Mouse (Mus musculus): ENCODE measurements around the gene Ppfibp2. TPM values are rescaled to one million over a fixed set of nuclear protein-coding genes. Genes with fewer than 3 reads are reported as not detected.

Ppfibp2 gene
- polyA plus RNA-seq, 1 experiment from 2014 or later: 17.5 TPM

DNA sequence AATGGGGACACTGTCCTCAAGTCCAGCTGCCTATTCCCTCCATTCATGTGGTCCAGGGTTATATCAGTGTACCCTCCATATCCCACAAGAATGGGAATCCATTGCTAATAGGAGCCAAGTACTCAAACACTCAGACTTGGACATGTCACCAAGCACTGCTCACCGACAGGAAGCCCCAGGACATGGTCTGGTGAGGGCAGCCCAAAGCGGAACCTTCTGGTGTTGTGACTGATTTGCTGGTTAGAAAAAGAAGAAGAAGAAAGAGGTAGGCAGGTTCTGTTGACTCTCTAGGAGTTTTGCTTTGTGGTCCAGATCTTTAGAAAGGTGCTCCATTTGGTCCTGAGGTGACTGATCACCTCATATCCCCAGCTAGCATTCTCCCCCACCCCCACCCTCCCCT lies 161.7 kb downstream of the Ppfibp2 start:
- Histone ChIP-seq H3K9ac (replicated peaks; ENCODE audit: low read depth) (no peak overlapping the region), H3K4me3 (ENCODE audit: low read depth, low read length) (no peak overlapping the region), H3K36me3 (ENCODE audit: insufficient read depth, low read length) (no peaks in the 10 kb centered on the region), H3K27ac (ENCODE audit: low read length) (no peak overlapping the region), H3K9me3 (ENCODE audit: low read length) (no peaks in the 10 kb centered on the region), H3K4me1 (ENCODE audit: insufficient read depth, low read depth, low read length) (no peaks in the 10 kb centered on the region), H3K4me2 (replicated peaks; ENCODE audit: low read depth, low read length) (no peak overlapping the region), H3K27me3 (replicated peaks; ENCODE audit: insufficient read depth, low read length) (no peaks in the 10 kb centered on the region)
- whole genome bisulfite sequencing: 89% methylated on average over 2 of the region's 2 CpGs
- ATAC-seq (no peak), DNase-seq (ENCODE audit: low spot score) (no peak)
- no peak for TF ChIP-seq CTCF (IDR thresholded peaks at IDR 0.05)
- no peak for TF ChIP-seq EP300 (IDR thresholded peaks at IDR 0.05)

DNA sequence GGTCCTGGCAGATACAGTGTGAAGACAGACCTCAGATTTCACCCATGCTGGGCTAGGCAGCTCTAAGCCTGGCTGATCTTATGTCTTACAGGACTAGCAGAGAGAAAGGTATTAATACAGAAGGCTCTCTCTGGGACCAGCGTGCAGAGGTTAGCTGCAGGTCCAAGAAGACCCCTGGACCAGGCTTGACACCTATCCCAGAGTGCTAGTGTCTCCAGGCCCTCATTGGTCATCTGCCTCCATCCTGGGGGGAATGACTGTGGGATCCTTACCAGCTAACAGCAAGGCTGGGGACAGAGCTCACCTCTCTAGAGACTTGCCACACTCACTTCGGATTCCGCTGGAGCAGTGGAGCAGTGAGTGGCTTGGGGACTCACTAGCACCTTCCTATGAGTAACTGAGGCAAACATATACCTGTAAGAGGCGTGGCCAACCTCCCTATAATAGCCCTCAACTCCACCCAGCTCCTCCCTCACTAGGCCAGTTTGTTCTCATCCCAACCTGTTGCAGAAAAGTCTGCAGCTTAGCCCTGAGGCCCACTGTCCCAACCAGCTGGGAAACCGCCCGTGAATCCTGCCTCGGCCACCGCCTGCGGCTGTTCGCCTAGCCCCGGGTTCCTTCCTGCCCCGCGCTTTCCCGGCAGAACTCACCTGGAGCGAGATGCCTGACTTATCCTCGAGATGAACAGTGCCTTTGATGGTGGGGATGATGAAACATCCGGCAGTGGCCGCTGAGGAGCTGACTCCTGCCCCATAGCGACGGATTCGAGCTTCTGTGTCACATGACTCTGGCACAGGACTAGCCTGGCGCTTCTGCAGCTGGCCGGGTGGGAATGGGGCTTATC lies 162.5 kb downstream of the Ppfibp2 start, which contains the start of gene Cyb5r2:
Gene Cyb5r2 (minus strand): TSS at position 725 of the 844 bp plus-strand sequence.
- Histone ChIP-seq H3K4me2 (replicated peaks; ENCODE audit: low read depth, low read length) (0 out of 2 replicates have a peak within 1 kb of the TSS, but pooled peaks have one; percentile 8), H3K4me3 (ENCODE audit: low read depth, low read length) (no peak within 1 kb of the TSS), H3K27ac (ENCODE audit: low read length) (no peak within 1 kb of the TSS), H3K4me1 (ENCODE audit: insufficient read depth, low read depth, low read length) (no peaks in the 10 kb centered on the region), H3K36me3 (ENCODE audit: insufficient read depth, low read length) (no peaks in the 10 kb centered on the region), H3K9me3 (ENCODE audit: low read length) (no peaks in the 10 kb centered on the region), H3K27me3 (replicated peaks; ENCODE audit: insufficient read depth, low read length) (no peaks in the 10 kb centered on the region), H3K9ac (replicated peaks; ENCODE audit: low read depth) (no peak within 1 kb of the TSS)
- peak; percentile 27; the same call in 1 of the 2 replicates for TF ChIP-seq CTCF (IDR thresholded peaks at IDR 0.05)
- TF ChIP-seq EP300 (IDR thresholded peaks at IDR 0.05): no peak
- 10% methylated on average over 23 of the region's 23 CpGs for WGBS
- DNase-seq (ENCODE audit: low spot score) (peak; percentile 17), ATAC-seq (peak; percentile 52; the same call in 1 of the 2 replicates)

DNA sequence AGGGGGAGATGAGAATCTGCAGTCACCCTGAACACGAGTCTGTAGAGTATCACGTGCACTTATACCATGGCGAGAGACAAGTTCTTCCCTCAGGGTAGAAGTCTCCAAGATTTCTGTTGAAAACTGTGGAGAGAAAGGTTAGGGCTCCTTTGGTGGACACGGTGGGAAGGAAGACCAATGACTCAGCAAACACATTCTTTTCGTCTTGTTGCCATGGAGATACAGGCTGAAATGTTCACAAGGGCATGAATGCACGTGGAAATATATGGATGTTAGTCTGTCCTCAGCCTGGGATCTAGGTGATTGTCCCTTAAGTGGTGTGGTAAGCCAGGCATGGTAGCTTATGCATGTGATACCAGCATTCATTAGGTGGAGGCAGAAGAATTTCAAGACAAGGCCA lies 175.8 kb downstream of the Ppfibp2 start:
- H3K27ac ChIP-seq (ENCODE audit: low read length): no peak overlapping the region
- H3K9ac ChIP-seq (replicated peaks; ENCODE audit: low read depth): no peak overlapping the region
- H3K4me2 ChIP-seq (replicated peaks; ENCODE audit: low read depth, low read length): no peak overlapping the region
- H3K4me3 ChIP-seq (ENCODE audit: low read depth, low read length): no peak overlapping the region
- ATAC-seq (no peak), DNase-seq (ENCODE audit: low spot score) (no peak)
- H3K9me3 ChIP-seq (ENCODE audit: low read length): no peaks in the 10 kb centered on the region
- no peaks in the 10 kb centered on the region for H3K36me3 ChIP-seq (ENCODE audit: insufficient read depth, low read length)
- no peaks in the 10 kb centered on the region for H3K4me1 ChIP-seq (ENCODE audit: insufficient read depth, low read depth, low read length)
- TF ChIP-seq CTCF (IDR thresholded peaks at IDR 0.05): no peak
- no peak for TF ChIP-seq EP300 (IDR thresholded peaks at IDR 0.05)
- WGBS: 47% methylated on average over 6 of the region's 6 CpGs
- H3K27me3 ChIP-seq (replicated peaks; ENCODE audit: insufficient read depth, low read length): no peaks in the 10 kb centered on the region

DNA sequence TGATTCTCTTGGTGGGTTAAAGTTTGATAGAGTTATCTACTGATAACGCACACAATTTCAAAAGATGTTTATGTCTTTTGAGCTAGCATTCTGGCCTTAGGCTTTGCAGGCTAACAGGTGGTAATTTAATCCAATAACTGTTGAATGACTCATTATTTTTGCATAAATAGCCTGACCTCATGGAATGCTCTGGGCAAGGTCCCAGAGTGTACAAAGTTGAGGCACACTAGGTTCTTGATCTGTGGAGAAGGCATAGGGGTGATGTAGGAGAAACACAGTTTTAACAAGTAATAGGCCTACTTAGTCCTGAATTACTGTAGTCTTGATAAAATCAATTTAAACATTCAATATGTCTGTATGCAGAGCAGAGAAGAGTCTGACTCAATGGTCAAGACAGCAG lies 183.2 kb downstream of the Ppfibp2 start:
- WGBS: 74% methylated on average over 1 of the region's 1 CpGs

DNA sequence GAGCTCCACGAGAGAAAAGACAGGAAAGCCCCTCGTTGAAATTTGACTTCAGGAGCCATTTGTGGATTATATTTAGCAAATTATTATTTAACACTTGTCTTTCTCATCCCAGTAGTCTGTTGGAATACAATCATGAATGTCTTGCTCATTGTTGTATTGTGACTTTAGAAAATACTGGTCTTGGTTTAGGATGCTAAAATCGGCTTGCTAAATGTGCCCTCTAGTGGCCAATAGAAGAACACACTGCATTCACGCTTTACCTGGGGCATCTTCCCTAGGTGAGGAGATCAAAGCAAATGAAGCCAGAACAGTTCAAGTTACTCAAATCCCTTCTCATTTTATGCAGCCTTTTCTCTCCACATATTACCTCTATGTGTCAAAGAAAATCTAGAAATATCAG lies 184.6 kb downstream of the Ppfibp2 start:
- TF ChIP-seq CTCF (IDR thresholded peaks at IDR 0.05): peak; percentile 74
- TF ChIP-seq EP300 (IDR thresholded peaks at IDR 0.05): no peak
- Histone ChIP-seq H3K4me1 (ENCODE audit: insufficient read depth, low read depth, low read length) (no peaks in the 10 kb centered on the region), H3K27ac (ENCODE audit: low read length) (no peak overlapping the region), H3K36me3 (ENCODE audit: insufficient read depth, low read length) (no peaks in the 10 kb centered on the region), H3K27me3 (replicated peaks; ENCODE audit: insufficient read depth, low read length) (no peaks in the 10 kb centered on the region), H3K4me2 (replicated peaks; ENCODE audit: low read depth, low read length) (no peak overlapping the region), H3K9ac (replicated peaks; ENCODE audit: low read depth) (no peak overlapping the region), H3K9me3 (ENCODE audit: low read length) (no peaks in the 10 kb centered on the region), H3K4me3 (ENCODE audit: low read depth, low read length) (no peak overlapping the region)
- ATAC-seq (no peak), DNase-seq (ENCODE audit: low spot score) (peak; percentile 27)
- WGBS: 46% methylated on average over 4 of the region's 4 CpGs

More for the DNA sequence above, 183.2 kb downstream of the Ppfibp2 start:
- TF ChIP-seq CTCF (IDR thresholded peaks at IDR 0.05) (no peak), EP300 (IDR thresholded peaks at IDR 0.05) (no peak)
- DNase-seq (ENCODE audit: low spot score): no peak
- H3K4me2 ChIP-seq (replicated peaks; ENCODE audit: low read depth, low read length): no peak overlapping the region
- H3K9ac ChIP-seq (replicated peaks; ENCODE audit: low read depth): no peak overlapping the region
- no peak for ATAC-seq
- H3K9me3 ChIP-seq (ENCODE audit: low read length): no peaks in the 10 kb centered on the region
- H3K27ac ChIP-seq (ENCODE audit: low read length): no peak overlapping the region
- H3K4me1 ChIP-seq (ENCODE audit: insufficient read depth, low read depth, low read length): no peaks in the 10 kb centered on the region
- no peak overlapping the region for H3K4me3 ChIP-seq (ENCODE audit: low read depth, low read length)
- no peaks in the 10 kb centered on the region for H3K27me3 ChIP-seq (replicated peaks; ENCODE audit: insufficient read depth, low read length)
- H3K36me3 ChIP-seq (ENCODE audit: insufficient read depth, low read length): no peaks in the 10 kb centered on the region

DNA sequence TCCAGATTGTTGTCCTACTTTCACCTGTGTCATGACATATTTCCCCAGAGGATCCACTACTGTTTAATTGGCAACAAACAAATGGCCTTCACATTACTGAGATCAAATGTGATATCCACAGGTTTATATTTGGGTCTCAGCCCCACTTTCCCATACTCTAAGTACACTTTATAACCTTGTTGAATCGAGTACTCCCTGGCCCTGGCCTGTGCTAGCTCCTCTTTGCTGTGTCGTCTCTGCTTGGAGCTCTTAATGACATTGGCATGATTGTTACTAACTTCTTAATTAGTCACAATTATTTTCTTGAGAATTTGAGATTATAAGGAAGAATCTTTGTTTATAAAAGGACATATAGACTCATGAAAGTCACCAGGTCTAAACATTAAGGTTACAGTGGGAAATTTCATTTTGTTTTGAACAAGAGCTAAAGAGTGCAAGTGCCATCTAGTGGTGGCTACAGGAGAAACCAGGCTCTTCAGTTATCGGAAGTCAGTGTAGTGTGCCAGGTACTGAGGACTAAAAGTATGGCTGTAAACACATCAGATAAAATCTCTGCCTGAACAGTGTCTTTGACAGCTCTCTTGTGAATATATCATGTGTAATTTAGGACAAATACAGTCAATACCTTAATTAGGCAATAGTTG lies 193.1 kb downstream of the Ppfibp2 start:
- Histone ChIP-seq H3K4me3 (ENCODE audit: low read depth, low read length) (no peak overlapping the region), H3K4me1 (ENCODE audit: insufficient read depth, low read depth, low read length) (no peaks in the 10 kb centered on the region), H3K9me3 (ENCODE audit: low read length) (no peaks in the 10 kb centered on the region), H3K27ac (ENCODE audit: low read length) (no peak overlapping the region), H3K4me2 (replicated peaks; ENCODE audit: low read depth, low read length) (no peak overlapping the region), H3K9ac (replicated peaks; ENCODE audit: low read depth) (no peak overlapping the region), H3K36me3 (ENCODE audit: insufficient read depth, low read length) (no peaks in the 10 kb centered on the region), H3K27me3 (replicated peaks; ENCODE audit: insufficient read depth, low read length) (no peaks in the 10 kb centered on the region)
- WGBS: 51% methylated on average over 3 of the region's 3 CpGs
- ATAC-seq: no peak
- TF ChIP-seq EP300 (IDR thresholded peaks at IDR 0.05): no peak
- TF ChIP-seq CTCF (IDR thresholded peaks at IDR 0.05): peak; percentile 69
- peak; percentile 58 for DNase-seq (ENCODE audit: low spot score)

Measured in lung, postnatal 0 days (tissue).